Mouse (Mus musculus) layer of hippocampus, postnatal 25 days (tissue): Measurements from ENCODE around the gene Il1f6. TPM values are rescaled to one million over a fixed set of nuclear protein-coding genes. Genes with fewer than 3 reads are reported as not detected.
"Not testable (repeated sequence)": the region's sequence is repeated elsewhere in the genome, so short reads cannot be mapped to it uniquely, and the experiment has no call there.

Experiments used
- DNase-seq, 2 experiments: peaks; one replicate each; pipeline ENCODE4 v3.0.0; 2022; ENCODE audit warnings: mixed read lengths in 2 of 2, low spot score in 1 of 2; ENCODE audit errors: extremely low spot score in 1 of 2
- total RNA-seq, 2 experiments: library from RNA; stranded (reverse); gene quantifications; 2 replicates each; pipeline ENCODE4 v1.2.3; 2021

Il1f6 gene
- not detected for total RNA-seq

- no peak for DNase-seq
Measured at GRCm38 (mm10) chr2:24215118-24215517, at the start of gene Il1f6. TSS of gene Il1f6 (plus strand) at chr2:24215418.

- DNase-seq: peak; percentile 20 to 33
Measured at GRCm38 (mm10) chr2:24181683-24182331, 33.4 kb upstream of the Il1f6 start.

GRCm38 (mm10) chr2:24182423-24183147, 32.6 kb upstream of the Il1f6 start:
- not testable (repeated sequence) for DNase-seq

GRCm38 (mm10) chr2:24184092-24184491, 31.1 kb upstream of the Il1f6 start:
- not testable (repeated sequence) for DNase-seq

- no peak for DNase-seq
Measured at GRCm38 (mm10) chr2:24186176-24186575, 29.0 kb upstream of the Il1f6 start, which contains the start of gene Il1f9. TSS of gene Il1f9 (plus strand) at chr2:24186476.

- DNase-seq: no peak
Measured at GRCm38 (mm10) chr2:24187585-24187984, 27.6 kb upstream of the Il1f6 start.

GRCm38 (mm10) chr2:24188189-24188588, 27.0 kb upstream of the Il1f6 start:
- DNase-seq: no peak

- no peak for DNase-seq
Measured at GRCm38 (mm10) chr2:24227191-24227590, 12.0 kb downstream of the Il1f6 start.

GRCm38 (mm10) chr2:24267503-24267902, 52.3 kb downstream of the Il1f6 start:
- DNase-seq: no peak

GRCm38 (mm10) chr2:24273619-24274018, 58.4 kb downstream of the Il1f6 start:
- DNase-seq: no peak

- no peak for DNase-seq
Measured at GRCm38 (mm10) chr2:24275146-24275545, 59.9 kb downstream of the Il1f6 start.

Other genes starting within 250 kb of the Il1f6 start
- gene Hnmt, start 166.0 kb upstream of the Il1f6 start, total RNA-seq: 10 to 100 TPM; 26.6 to 27.6 TPM
- not detected for gene Tbpl2, start 118.8 kb upstream of the Il1f6 start, total RNA-seq
- not detected for gene Il1f8, start 62.3 kb upstream of the Il1f6 start, total RNA-seq
- not detected for gene Il1f9, start 28.9 kb upstream of the Il1f6 start, total RNA-seq
- not detected for gene Il1f5, start 61.5 kb downstream of the Il1f6 start, total RNA-seq
- gene Il1f10, start 75.8 kb downstream of the Il1f6 start, total RNA-seq: not detected
- not detected for gene Il1rn, start 121.4 kb downstream of the Il1f6 start, total RNA-seq
- gene Psd4, start 152.2 kb downstream of the Il1f6 start, total RNA-seq: 1 to 10 TPM in 1 of 2 experiments, under 1 TPM in 1; 0.47 to 1.1 TPM